Mouse (Mus musculus) adrenal gland, adult 2 months (tissue): ENCODE measurements around the gene Alg12. TPM values are rescaled to one million over a fixed set of nuclear protein-coding genes. Genes with fewer than 3 reads are reported as not detected.

Source experiments
- DNase-seq: peaks from one replicate; pipeline ENCODE4 v3.0.0; 2021
- long read RNA-seq: library from polyadenylated mRNA; stranded (forward); transcript quantifications from one replicate; pipeline ENCODE4 v2.0.0, GENCODE M21; 2021
- polyA plus RNA-seq: library from polyadenylated mRNA; depleted of rRNA; stranded (reverse); fragments of >200 nt; gene quantifications from 2 replicates; pipeline ENCODE4 v1.2.3, GENCODE M21; 2012; rRNA removed
- total RNA-seq, 2 experiments: library from RNA; stranded (reverse); gene quantifications; 2 replicates each; pipeline ENCODE4 v1.2.3; 2021

Alg12 gene
- 10 to 100 TPM; 15.2 to 19.2 TPM for total RNA-seq
- polyA plus RNA-seq = 20.4 and 21.2 TPM in 2 replicates
- long read RNA-seq, transcript Alg12-204 (10 exons, 2,130 nt) = major isoform, 12 of 17 reads
- long read RNA-seq, partial matches to known transcripts = 1 of 17 reads
- long read RNA-seq, other reads (novel, unspliced or antisense) = 3 of 17 reads

DNA sequence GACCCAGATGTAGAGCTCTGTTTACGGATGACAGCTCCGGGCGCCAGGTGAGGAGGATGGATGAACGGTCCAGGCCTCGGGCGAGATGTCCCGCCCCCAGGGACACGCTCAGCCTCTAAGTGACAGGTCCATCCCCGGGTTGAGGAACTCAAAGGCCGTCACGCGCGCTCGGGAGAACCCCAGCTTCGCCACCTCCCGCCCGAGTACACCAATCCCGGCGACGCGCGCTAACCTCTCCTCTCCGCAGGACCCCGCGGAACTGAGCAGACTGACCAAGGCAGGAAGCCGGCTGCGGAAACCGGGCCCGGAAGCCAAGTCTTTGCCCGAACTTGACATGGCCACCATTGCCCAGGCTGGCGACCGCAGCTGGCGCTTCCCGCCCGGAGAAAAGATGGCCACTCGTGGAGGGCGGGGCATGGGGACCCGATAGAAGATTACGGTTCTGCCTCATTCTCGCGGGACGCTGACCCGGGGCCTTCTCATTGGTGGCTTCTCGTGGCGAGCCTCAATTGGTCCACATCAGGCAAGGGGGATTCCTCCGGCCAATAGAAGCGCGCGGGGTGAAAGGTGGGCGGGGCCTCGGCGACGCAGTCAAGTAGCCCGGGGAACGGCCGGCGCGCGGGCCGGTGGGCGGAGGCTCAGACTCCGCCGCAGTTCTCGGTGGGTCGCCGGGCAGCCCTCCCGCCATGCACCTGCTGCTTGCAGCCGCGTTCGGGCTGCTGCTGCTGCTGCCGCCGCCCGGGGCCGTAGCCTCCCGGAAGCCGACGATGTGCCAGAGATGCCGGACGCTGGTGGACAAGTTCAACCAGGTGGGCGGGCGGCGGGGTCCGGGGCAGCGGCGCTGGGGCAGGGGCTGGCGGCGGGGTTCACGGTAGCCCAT is at the start of gene Alg12, which contains the start of gene Creld2:
Gene Alg12, minus strand, starts transcription at position 293 of the 880 bp plus-strand sequence.
Gene Creld2, plus strand, starts transcription at position 621 of the 880 bp plus-strand sequence.
- peak; percentile 100 for DNase-seq

- DNase-seq = peak; percentile 48
These were observed 49.1 kb upstream of the Alg12 start for GRCm38 (mm10) chr15:88868024-88868742.

GRCm38 (mm10) chr15:88867368-88868023 is 48.4 kb upstream of the Alg12 start:
- DNase-seq = peak; percentile 81

DNA sequence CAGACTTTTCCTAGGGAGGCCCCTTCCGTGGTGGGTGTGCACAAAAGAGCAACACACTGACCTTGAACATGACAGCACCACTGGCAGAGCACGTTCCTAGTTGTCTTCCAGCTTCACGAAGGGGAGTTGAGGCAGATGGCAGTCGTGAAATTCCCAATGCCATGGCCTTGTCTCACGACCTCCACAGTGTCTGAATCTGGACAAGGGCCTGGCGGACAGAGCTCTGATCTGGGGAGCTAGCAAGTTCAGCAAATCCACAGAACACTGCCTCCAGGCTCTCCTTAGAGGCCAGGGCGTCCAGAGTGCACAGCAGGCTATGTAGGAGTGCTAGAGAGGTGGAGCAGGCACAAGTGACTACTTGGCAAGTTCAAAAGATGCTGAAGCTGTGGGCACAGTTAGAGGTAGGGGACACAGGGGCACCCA is 47.8 kb upstream of the Alg12 start:
- DNase-seq = peak; percentile 71

DNA sequence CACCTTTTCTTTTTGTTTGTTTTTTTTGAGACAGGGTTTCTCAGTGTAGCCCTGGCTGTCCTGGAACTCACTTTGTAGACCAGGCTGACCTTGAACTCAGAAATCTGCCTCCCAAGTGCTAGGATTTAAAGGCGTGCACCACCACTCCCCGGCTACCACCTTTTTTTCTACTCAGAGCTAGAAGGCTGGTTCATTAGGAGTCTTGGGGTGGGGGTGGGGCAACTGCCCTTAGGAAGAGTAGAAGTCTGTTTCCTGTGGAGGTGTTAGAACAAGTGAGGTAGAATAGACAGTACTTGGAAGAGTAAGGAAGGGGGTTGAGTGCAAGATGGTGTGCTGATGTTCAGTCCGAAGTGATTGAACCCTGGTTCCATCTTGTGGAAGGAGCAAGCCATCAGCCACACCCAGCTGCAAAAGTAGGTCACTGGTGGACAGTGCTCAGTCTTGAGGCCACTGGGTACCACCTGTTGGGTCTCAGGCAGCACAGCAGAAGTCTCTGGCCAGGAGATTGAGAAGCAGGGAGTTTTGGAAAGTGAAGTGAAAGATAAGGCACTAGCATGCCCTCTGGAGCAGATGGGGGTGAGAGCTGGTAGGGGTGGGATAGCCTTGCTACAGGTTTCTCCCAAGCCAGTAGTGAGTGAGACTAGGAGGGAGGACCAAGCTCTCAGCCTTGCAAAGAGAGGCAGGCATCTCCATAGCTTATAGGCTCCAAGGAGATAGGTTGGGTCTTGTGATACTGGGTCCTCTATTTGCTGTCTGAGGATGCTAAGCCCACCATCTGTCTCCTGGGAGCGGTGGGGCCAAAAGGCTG is 47.0 kb upstream of the Alg12 start:
- no peak for DNase-seq

DNA sequence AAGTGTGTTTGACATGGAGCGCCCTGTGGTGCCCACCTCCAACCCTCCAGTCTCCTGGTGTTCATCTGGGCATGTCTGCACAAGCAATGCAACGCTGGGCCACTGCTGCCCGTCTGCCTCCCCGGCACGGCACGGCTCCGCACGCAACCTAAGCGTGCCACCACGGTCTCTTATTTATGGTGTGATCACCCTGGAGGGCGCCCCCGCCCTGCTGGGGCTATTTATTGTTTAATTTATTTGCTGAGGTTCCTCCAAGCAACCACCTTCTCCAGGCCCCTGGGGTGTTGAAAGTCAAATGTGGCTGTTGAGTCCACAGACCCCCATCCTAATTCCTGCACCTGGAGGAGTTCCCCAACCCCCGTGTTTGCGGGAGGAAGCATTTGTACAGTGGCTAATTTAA is 45.9 kb upstream of the Alg12 start:
- DNase-seq = no peak

DNA sequence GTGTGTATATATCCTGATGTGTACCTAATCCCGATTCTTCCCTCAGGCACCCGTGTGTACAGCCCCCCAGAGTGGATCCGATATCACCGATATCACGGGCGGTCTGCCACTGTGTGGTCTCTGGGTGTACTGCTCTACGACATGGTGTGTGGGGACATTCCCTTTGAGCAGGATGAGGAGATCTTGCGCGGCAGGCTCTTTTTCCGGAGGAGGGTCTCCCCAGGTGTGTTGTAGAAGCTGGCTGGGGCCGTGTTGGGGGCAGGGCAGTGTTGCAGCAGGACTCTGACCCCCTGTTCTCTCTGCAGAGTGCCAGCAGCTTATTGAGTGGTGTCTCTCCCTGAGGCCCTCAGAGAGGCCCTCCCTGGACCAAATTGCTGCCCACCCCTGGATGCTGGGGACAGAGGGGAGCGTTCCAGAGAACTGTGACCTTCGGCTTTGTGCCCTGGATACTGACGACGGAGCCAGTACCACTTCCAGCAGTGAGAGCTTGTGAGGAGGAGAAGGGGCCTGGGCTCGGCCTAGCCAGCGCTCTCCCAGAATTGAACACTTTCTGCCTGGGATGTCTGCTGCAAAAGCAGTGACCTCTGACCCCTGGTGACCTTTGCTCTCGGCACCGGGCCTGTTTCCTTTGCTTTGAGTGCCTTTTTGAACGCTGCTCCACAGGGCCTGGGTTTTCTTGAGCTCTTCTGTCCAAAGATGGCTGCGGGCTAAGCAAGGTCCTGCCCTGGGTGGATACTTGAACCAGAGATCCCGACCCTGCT is 45.3 kb upstream of the Alg12 start:
- DNase-seq = peak; percentile 70

DNA sequence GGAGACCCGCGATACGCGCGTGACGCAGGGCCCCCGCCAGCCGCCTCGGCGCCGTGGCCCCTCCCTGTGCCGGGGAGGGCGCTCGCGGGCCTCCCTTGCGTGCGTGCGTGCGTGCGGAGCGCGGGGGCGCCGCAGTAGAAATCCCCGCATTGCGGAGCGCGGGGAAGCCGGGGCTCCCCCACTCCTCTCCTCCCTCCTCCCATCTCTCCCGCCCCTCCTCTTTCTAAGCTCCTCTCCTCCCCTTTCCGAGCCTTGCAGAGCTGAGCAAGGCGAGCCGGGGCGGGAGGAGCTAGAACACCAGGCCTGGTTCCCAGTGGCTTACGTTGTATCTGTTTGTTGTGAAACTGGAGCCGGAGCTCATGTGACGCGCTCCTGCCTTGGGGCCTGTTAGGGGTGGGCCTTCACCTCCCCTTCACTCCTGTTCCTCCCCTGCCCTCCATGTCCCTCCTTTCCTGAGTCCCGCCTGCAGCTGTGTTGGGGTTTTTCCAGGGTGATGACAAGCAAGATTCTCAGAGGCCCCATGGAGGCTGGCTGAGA is 44.6 kb upstream of the Alg12 start:
- DNase-seq = peak; percentile 96

DNA sequence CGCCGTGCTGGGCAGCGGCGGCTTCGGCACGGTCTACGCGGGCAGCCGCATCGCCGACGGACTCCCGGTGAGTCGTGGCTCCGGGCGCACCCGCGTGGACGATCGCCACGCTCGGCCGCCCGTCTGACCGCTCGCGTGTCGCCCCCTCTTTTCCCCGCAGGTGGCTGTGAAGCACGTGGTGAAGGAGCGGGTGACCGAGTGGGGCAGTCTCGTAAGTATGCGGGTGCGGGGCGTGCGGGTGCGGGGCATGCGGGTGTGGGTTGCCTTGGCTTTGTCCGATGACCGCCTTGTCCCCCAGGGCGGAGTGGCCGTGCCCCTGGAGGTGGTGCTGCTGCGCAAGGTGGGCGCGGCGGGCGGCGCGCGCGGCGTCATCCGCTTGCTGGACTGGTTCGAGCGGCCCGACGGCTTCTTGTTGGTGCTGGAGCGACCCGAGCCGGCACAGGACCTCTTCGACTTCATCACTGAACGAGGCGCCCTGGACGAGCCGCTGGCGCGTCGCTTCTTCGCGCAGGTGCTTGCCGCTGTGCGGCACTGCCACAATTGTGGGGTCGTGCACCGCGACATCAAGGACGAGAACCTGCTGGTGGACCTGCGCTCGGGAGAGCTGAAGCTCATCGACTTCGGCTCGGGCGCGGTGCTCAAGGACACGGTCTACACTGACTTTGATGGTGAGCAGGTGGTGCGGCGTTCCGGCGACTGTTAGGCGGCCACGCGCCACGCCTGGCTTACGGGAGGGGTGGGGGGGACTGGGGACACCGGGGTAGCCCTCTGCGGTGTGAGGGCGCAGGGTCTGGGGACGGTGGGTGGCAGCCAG is 44.0 kb upstream of the Alg12 start:
- DNase-seq = peak; percentile 85

DNA sequence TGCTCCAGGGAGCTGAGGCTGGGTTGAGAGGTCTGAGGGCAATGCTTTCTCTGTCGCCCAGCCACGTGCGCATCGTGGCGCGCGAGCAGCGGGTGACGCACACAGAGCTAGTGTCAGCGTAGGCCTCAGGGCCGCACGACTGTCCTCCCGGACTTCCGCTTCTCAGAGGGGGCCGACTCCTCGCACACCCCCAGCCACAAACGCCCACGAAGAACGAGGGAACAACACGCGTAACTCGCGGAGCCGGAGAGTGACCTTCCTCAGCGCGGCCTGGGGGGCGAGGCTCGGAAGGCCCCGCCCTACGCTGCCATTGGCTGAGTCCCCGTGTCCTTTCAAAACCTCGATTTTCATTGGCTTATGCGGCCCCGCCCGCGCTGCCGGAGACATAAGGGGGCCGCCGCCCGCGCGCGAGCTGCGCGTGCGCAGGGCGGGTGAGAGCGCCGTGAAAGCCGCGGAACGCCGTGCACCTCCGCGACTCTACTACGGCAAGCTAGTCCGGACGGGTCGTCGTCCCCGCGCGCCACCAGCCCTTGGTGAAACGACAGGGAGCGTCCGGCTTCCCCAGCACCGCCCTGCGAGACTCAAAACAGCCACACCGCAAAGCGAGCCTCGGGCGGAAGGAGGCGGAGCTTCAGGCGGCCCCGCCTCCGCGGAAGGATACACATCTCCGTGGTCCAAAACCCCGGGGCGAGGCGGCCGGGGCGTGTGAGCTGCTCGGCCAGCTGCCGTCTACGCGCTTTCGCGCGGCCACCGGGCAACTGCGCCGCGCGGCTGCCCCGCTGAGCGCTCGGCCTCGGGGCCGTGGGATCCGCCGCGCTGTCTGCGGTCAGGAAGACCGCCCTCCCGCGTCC is 42.9 kb upstream of the Alg12 start, which contains the start of gene Pim3:
Gene Pim3, plus strand, starts transcription at position 415 of the 851 bp plus-strand sequence.
- DNase-seq = peak; percentile 99

- DNase-seq = no peak
These were observed 41.7 kb upstream of the Alg12 start for GRCm38 (mm10) chr15:88860781-88861180.

GRCm38 (mm10) chr15:88859206-88859970 is 40.3 kb upstream of the Alg12 start:
- no peak for DNase-seq

DNA sequence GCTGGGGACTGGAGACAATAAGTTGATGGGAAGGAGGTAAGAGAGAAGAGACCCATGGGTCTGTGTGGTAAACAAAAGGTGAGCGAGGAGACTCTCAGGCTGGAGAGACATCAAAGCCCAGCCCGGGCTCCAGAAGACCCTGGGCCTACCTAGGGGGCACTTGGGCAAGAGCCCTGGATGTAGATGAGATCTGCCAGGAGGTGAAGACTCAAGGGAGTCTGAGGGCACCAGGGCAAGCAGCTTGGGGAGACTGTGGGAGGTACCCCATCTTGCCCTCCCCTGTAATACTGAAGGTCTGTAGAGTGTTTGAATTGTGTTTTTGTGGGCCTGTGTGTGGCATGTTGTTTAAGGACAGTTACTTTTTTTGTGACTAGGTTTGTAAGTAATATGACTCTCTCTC is 39.6 kb upstream of the Alg12 start:
- no peak for DNase-seq

- peak; percentile 77 for DNase-seq
These were observed 39.0 kb upstream of the Alg12 start for GRCm38 (mm10) chr15:88858141-88858541.

GRCm38 (mm10) chr15:88857361-88857760 is 38.2 kb upstream of the Alg12 start:
- no peak for DNase-seq

GRCm38 (mm10) chr15:88856613-88857012 is 37.5 kb upstream of the Alg12 start:
- DNase-seq = no peak

GRCm38 (mm10) chr15:88855896-88856417 is 36.8 kb upstream of the Alg12 start:
- DNase-seq = no peak
